Comparison of ENCODE assay signal across 9 mouse cellular contexts in genomic region chr8:83862439-83863268, GRCm38 (mm10). TPM values are rescaled to one million over a fixed set of nuclear protein-coding genes. Genes with fewer than 3 reads are reported as not detected.
DNase-seq lines count a peak whose midpoint lies in the region; ATAC-seq and TF ChIP-seq lines count a peak whose summit lies in the region.
"Had no signal": no experiment of that assay in that cellular context is flagged by ENCODE, and none has a peak within 500 bp of the region (broad histone marks: within the 10 kb centered on the region; RNA-seq: fewer than 3 reads in every experiment).

No protein-coding gene starts in this region.

- no peaks in the 10 kb centered on the region for H3K9me3 ChIP-seq in heart, embryonic 11.5 days (replicated peaks; ENCODE audit: control insufficient read depth, low read length)
- no peaks in the 10 kb centered on the region for H3K9me3 ChIP-seq in hindbrain, embryonic 15.5 days
- H3K9me3 ChIP-seq in midbrain, embryonic 13.5 days = no peaks in the 10 kb centered on the region

- H3K4me3 ChIP-seq in heart, embryonic 11.5 days (ENCODE audit: low read depth, low read length) = peak overlapping the region; percentile 37
- H3K4me3 ChIP-seq in hindbrain, embryonic 15.5 days = peak overlapping the region; percentile 4
- peak overlapping the region; percentile 20 for H3K4me3 ChIP-seq in midbrain, embryonic 13.5 days (replicated peaks)

- ATAC-seq in heart, embryonic 11.5 days (replicated peaks; ENCODE audit: insufficient number of reproducible peaks, low FRiP score, low TSS enrichment) = no peak
- ATAC-seq in hindbrain, embryonic 15.5 days (ENCODE audit: low FRiP score, low read depth) = no peak
- ATAC-seq in midbrain, embryonic 13.5 days = peak; percentile 56; the same call in 1 of the 2 replicates

- H3K4me2 ChIP-seq in heart, embryonic 11.5 days = peak overlapping the region; percentile 72
- H3K4me2 ChIP-seq in hindbrain, embryonic 15.5 days = peak overlapping the region; percentile 44
- H3K4me2 ChIP-seq in midbrain, embryonic 13.5 days (replicated peaks) = peak overlapping the region; percentile 52

- DNase-seq in heart, adult 11 months = no peak
- peak; percentile 27 for DNase-seq in brain, embryonic 14.5 days (ENCODE audit: low read depth)
- no peak for DNase-seq in left cerebral cortex, adult 18-20 months (ENCODE audit: low spot score in 2 of 2)
- DNase-seq in thymus, postnatal 10 days (ENCODE audit: low spot score in 2 of 2) = no peak
- DNase-seq in lung, postnatal 14 days = no peak

- H3K9ac ChIP-seq in heart, embryonic 11.5 days (ENCODE audit: low read depth, low read length) = peak overlapping the region; percentile 53; the same call in 1 of the 2 replicates
- H3K9ac ChIP-seq in hindbrain, embryonic 15.5 days = no peak overlapping the region; the same call in 1 of the 2 replicates
- H3K9ac ChIP-seq in midbrain, embryonic 13.5 days (replicated peaks) = peak overlapping the region; percentile 21; the same call in 1 of the 2 replicates

- TF ChIP-seq POLR2A in brain, embryonic 14.5 days (IDR thresholded peaks at IDR 0.05; ENCODE audit: borderline replicate concordance, extremely low read depth, insufficient read depth, insufficient read length, poor library complexity, severe bottlenecking) = no peak

- 8% methylated on average over 24 of the region's 24 CpGs for WGBS in heart, embryonic 11.5 days (ENCODE audit: insufficient replicate concordance)
- 8% methylated on average over 24 of the region's 24 CpGs for WGBS in hindbrain, embryonic 15.5 days
- WGBS in midbrain, embryonic 13.5 days = 6% methylated on average over 24 of the region's 24 CpGs

- no peaks in the 10 kb centered on the region for H3K27me3 ChIP-seq in heart, embryonic 11.5 days (ENCODE audit: control insufficient read depth, insufficient read depth, low read length)
- H3K27me3 ChIP-seq in hindbrain, embryonic 15.5 days = 0 out of 2 replicates have a peak, but pooled peaks cover 2% of the 10 kb centered on the region
- H3K27me3 ChIP-seq in midbrain, embryonic 13.5 days = 0 out of 2 replicates have a peak, but pooled peaks cover 2% of the 10 kb centered on the region
- H3K27me3 ChIP-seq: CH12.LX had no signal

- H3K27ac ChIP-seq in heart, embryonic 11.5 days (ENCODE audit: low read depth, low read length) = no peak overlapping the region
- H3K27ac ChIP-seq in hindbrain, embryonic 15.5 days (replicated peaks) = no peak overlapping the region
- no peak overlapping the region for H3K27ac ChIP-seq in midbrain, embryonic 13.5 days

- no peak for TF ChIP-seq CTCF in brain, embryonic 14.5 days (IDR thresholded peaks at IDR 0.05; ENCODE audit: borderline replicate concordance, extremely low read depth, insufficient read depth, insufficient read length)

- no peaks in the 10 kb centered on the region for H3K36me3 ChIP-seq in heart, embryonic 11.5 days (ENCODE audit: control insufficient read depth, insufficient read depth, low read length)
- H3K36me3 ChIP-seq in hindbrain, embryonic 15.5 days = no peaks in the 10 kb centered on the region
- no peaks in the 10 kb centered on the region for H3K36me3 ChIP-seq in midbrain, embryonic 13.5 days

- H3K4me1 ChIP-seq in heart, embryonic 11.5 days (ENCODE audit: control insufficient read depth, insufficient read depth, low read length) = peaks cover 4% of the 10 kb centered on the region; the same call in 1 of the 2 replicates
- peaks cover 9% of the 10 kb centered on the region for H3K4me1 ChIP-seq in hindbrain, embryonic 15.5 days (replicated peaks)
- peaks cover 9% of the 10 kb centered on the region for H3K4me1 ChIP-seq in midbrain, embryonic 13.5 days (replicated peaks)

RNA-seq across cellular contexts. Expression of gene Adgrl1, which starts 37.3 kb away (rescaled TPM):
- polyA plus RNA-seq in heart, embryonic 11.5 days (2014; fragmentation: Nextera tagmentation; extraction: Ambion mirVana) = 10.2 and 13.5 TPM in 2 replicates
- 237 and 327 TPM in 2 replicates for polyA plus RNA-seq in brain, embryonic 14.5 days (2012; rRNA removed)
- 56.8 and 62.0 TPM in 2 replicates for polyA plus RNA-seq in hindbrain, embryonic 15.5 days (2015; fragmentation: Nextera tagmentation; extraction: Ambion mirVana)
- polyA plus RNA-seq in midbrain, embryonic 13.5 days (2015; fragmentation: Nextera tagmentation; extraction: Ambion mirVana) = 45.1 and 46.1 TPM in 2 replicates
- 100 to 1,000 TPM; 348 to 367 TPM for total RNA-seq in left cerebral cortex, adult 18-20 months (2021)
